Mouse (Mus musculus): ENCODE results near the gene Nphp3. TPM values are rescaled to one million over a fixed set of nuclear protein-coding genes. Genes with fewer than 3 reads are reported as not detected.

Gene Nphp3
- total RNA-seq, 2 experiments from 2014 or later = 2.1 to 3.5 TPM

DNA sequence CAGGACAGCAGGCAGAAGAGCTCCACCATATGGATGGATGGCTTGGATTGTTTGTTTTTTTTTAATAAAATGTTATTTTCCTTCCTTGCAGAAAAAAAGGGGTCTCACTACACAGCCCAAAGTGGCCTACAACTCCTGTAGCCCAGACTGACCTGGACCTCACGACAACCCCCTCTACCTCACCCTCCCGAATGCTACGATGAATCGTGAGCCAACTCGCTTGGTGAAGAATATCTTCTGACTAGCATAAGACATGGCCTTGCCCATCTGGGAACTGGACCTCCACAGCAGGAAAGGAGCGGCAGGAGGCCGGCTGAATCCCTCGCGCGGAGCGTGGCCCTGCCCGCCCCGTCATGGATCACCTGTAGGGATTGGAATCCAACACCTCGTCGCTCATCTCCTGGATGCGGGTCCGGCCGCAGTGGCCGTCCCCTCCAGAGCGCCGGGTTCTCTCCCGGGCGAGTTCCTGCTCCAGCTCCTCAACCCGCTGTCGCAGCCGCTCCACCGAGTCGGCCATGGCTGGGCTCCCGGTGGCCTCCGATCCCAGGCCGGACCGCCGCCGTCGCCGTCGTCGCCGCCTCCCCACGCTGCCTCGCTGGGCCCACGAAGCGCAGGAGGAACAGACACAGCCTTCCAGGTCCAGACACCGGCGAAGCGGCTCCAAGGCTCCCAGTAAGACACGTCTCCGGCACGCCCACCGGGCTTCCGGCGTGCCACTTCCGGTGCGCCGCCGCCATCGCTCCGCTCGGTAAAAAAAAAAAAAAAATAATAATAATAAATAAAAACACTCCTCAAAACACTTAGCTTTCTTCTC, 60.3 kb downstream of the Nphp3 start, which contains the start of gene Uba5:
Gene Uba5 (minus strand): TSS at position 705 of the 814 bp plus-strand sequence.
- DNase-seq (ENCODE audit: low spot score) = peak; percentile 44

DNA sequence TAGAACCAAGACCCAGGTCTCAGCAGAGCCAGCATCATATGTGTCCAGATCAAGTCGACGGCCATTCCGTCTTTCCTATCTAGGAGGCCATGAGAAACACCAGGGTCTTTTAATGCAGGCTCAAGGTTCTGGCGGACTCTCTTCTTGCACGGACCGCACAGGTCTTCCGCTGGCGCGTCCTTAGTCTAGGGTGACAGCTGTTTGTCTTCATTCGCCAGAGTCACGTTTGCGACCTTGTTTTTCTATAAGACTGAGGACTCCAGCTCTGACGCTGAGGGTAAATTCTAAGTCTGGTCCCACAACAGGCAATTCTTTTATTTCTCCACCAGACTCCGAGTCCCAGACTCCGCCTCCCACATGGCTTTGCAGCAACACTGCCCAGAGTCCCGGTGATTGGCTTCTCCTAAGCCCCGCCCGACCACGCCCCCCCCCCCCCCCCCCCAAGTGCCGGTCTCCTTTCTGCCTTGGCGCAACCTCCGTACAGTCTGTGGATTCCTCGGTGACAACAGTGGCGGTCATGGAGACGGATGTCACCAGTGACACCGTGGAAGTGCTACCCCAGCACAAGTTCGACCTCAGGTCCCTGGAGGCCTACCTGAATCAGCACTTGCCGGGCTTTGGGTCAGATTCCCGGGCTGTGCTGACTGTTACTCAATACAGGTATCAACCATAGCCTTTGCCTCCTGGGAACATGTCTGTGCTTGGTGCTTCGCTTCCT, 61.1 kb downstream of the Nphp3 start, which contains the start of gene Acad11:
Gene Acad11 (plus strand): TSS at position 134 of the 718 bp plus-strand sequence.
- DNase-seq (ENCODE audit: low spot score) = peak; percentile 73
- intact Hi-C loops (cut with DNase I) = no loop called here

More for the DNA sequence above, 60.3 kb downstream of the Nphp3 start, which contains the start of gene Uba5:
- intact Hi-C loops (cut with DNase I) = no loop called here

DNA sequence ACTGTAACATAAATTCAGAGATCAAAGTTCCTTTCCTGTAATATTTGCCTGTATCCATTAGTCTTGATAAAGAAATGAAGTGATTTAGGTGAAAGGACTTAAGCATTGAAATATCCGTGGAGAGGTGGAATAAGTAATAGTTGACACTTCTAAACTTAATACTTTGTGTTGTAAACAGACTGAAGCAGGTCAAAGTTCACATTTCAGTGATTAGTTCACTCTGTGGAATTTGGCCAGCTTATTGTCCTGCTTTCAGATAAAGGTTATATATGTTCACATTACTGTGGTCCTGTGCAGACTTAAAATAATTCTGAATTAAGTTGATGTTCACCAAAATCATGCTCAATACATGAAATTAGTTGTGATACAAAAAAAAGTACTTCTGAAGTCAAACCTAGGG, 62.2 kb downstream of the Nphp3 start:
- no peak for DNase-seq (ENCODE audit: low spot score)
- intact Hi-C loops (cut with DNase I) = no loop called here

DNA sequence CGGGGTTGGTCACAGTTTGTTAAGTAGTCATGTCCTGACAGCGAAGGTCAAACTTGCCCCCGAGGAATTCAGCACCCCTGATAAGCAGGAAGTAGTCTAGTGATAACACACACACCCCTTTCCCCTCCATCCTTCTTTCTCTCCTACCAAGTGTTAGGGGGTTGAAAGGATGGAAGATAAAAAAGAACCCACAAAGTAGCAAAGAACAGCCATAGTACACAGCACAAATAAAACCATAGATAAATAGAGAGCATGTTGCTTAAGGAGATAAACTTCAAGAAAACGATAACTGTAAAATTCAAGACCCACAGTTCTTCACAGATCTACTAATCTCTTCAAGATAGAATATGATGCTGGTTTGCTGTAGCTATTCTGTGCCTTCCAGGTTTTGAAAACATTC, 67.9 kb downstream of the Nphp3 start:
- no peak for DNase-seq (ENCODE audit: low spot score)
- intact Hi-C loops (cut with DNase I) = no loop called here

DNA sequence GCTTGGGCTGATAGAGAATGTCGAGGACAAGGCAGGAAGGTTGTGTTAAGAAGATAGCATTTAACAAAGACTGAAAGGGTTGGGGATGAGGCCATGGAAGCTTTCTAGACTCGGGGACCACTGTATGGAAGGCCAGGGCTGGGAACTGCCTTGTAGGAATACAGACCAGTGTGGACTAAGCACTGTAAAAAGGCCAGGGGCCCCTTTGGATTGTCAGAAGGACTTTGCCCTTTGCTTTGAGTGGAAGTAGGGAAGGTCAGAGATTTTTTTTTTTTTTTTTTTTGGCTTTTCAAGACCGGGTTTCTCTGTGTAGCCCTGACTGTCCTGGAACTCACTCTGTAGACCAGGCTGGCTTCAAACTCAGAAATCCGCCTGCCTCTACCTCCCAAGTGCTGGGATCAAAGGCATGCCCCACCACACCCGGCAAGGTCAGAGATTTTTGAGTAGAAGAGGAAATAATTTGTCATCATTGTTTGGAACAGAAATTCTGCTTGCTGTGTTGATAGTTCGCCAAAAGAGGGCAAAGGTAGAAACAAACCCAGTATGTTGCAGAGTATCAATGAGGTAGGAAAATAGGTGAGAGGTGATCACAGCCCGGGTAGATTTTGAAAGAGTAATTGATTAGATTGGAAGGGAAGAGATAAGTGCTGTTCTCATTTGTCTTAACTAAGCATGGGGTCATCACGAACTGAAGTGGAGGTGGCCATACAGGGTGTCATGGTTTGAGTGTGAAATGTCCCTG, 68.7 kb downstream of the Nphp3 start:
- DNase-seq (ENCODE audit: low spot score) = no peak
- intact Hi-C loops (cut with DNase I) = no loop called here

DNA sequence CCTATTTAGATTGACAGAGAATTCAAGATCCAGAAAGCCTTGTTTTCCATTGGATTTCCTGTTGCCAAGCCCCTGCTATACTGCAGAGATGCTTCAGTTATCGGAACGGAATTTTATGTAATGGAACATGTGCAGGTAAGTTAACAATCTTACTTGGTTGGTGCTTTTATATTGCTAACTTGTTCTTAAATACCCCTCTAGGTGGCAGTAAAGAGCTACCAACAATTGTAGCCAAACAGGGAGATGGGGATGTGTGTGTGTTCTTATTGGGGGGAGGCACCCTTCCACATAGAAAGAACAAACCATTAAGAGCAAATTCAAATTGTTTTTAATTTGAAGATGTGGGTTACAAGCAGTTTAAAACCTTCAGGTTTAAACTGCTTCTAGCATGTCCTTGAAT, 73.5 kb downstream of the Nphp3 start:
- no peak for DNase-seq (ENCODE audit: low spot score)
- intact Hi-C loops (cut with DNase I) = loop anchor here (5.0 kb wide), 1 partner anchor 81 kb away; no protein-coding TSS in a partner anchor

DNA sequence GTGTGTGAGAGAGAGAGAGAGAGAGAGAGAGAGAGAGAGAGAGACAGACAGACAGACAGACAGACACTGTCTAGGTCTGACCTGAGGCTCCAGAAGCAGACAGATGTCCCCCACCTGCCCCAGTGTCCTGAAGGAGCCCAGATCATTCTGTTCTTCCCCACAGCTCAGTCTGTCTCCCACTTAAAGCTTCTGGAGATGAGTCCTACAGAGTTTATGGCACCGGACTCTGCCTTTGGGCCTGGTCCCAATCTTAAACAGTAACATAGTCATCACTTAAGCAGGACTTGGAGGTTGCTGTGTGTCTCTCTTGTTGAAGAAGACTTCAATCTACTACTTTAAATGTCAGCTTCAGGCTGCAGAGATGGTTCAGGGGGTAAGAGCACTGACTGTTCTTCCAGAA, 76.4 kb downstream of the Nphp3 start:
- intact Hi-C loops (cut with DNase I) = loop anchor here (5.0 kb wide), 1 partner anchor 79 kb away; no protein-coding TSS in a partner anchor
- DNase-seq (ENCODE audit: low spot score) = no peak

DNA sequence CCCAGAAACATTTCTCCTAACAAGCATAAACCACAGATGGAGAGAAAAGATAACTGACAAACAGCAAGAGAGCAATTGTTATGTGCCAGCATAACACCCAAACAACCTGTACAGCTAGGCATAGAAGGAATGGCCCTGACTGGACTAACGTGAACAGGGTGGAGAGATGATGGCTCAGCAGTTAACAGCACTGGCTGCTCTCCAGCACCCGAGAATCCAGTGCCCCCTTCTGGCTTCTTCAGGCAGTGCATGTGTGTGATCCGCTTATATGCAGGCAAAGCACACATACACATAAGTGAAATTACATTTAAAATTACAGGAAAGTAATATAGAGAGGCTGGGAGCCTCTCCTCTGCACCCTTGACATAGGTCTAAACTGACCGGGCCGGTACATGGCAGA, 77.0 kb downstream of the Nphp3 start:
- no peak for DNase-seq (ENCODE audit: low spot score)
- intact Hi-C loops (cut with DNase I) = loop anchor here (5.0 kb wide), 1 partner anchor 78 kb away; no protein-coding TSS in a partner anchor

DNA sequence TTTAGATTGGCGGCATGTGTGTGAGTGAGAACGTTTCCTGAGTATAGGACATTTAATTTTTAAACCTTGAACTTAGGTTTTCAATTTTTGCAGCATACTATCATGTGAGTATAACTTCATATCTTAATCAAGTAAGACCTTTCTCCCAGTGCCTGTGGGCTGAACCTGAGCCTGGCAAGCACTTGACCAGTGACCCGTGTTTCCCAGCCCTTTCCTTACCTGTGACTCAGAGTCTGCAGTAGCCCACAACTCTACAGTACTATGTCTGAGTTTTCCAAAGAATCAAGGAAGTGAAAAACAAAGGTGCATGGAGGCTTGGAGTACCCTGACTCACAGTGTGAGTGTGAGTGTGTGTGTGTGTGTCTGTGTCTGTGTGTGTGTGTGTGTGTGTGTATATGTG, 77.7 kb downstream of the Nphp3 start:
- no peak for DNase-seq (ENCODE audit: low spot score)
- intact Hi-C loops (cut with DNase I) = no loop called here

DNA sequence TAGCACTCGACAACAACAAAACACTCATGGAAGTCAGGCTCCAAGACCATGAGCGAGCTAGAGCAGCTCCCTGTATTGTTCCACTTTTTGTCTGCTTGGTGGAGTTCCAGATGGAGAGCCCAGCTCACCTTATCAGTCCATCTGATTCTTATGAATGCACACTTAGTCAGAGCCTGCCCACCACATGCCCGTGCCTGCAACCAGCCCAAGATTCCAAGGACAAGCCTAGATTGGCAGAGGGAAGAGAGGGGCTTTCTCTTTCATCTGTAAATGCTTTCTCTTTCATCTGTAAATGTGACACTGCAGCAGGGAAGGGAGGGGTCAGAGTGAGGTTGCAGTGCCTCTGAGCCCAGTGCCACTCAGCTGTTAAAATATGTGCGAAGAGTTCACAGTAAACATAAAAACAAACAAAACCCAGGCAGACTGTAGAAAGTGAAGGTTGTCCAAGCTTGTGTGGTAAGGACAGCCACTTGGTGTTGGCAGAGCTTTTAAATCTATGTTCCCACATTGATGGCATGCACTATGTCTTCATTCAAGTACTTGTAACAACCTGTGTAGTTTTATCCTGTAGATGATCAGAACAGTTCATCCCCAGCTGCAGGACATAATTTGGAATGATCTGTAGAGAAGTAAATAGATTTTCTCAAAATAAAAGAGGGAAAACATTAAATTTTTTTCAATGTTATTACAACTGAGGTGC, 83.5 kb downstream of the Nphp3 start:
- intact Hi-C loops (cut with DNase I) = no loop called here
- no peak for DNase-seq (ENCODE audit: low spot score)

DNA sequence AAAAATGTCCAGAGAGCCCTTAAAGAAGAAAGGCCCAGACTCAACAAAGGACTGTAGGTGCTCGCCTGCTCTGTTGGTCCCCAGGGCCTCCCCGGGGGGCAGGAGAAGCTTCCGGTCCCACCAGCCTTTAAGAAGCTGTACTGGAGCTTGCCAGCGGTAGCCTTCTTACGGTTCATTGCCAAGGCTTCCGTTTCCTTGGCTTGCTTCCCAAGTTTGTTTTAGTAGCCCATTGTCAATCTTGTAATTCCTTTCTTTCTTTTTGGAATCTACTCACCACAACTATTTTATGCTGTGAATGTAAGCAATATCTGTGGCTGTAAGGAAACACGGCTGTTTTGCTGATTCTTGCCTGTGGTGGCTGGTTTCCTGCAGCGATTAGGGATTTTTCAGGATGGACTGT, 86.2 kb downstream of the Nphp3 start:
- intact Hi-C loops (cut with DNase I) = no loop called here
- no peak for DNase-seq (ENCODE audit: low spot score)

DNA sequence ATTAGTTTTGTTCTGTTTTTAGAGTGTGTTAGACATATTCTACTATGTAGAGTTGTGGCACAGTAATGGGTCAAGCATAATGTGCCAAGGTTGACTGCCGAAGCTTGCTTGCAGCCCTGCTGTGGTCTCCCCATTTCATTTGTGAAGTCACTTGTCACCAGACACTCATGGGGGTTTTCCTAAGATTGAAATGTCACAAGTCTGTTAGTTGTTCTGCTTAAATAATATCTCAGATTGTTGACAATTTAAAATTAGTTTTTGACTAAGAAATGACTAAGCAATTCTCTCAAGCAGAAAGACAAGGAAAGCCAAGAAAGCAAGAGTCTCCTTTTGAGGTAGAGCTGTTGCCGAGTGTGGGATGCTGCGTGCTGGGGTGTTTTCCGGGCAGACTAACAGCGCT, 90.6 kb downstream of the Nphp3 start:
- no peak for DNase-seq (ENCODE audit: low spot score)
- intact Hi-C loops (cut with DNase I) = no loop called here

Other genes with a start within 250 kb of the Nphp3 start
- gene Tmem108, start 240.7 kb upstream of the Nphp3 start, total RNA-seq (2021) = 1 to 10 TPM; 3.8 to 6.1 TPM
- gene Gm28305, start 38.1 kb downstream of the Nphp3 start, total RNA-seq (2021) = not detected
- 10 to 100 TPM; 15.9 to 16.1 TPM for gene Uba5, start 60.6 kb downstream of the Nphp3 start, total RNA-seq (2021)
- gene Acad11, start 60.8 kb downstream of the Nphp3 start, total RNA-seq (2021) = 10 to 100 TPM; 77.8 to 88.2 TPM
- gene Ackr4, start 124.4 kb downstream of the Nphp3 start, total RNA-seq (2021) = 1 to 10 TPM; 4.2 to 4.8 TPM

Data from heart, postnatal 25 days (tissue).